Mouse (Mus musculus) hindbrain, embryonic 13.5 days (tissue): Measurements from ENCODE around the gene Cnih2. TPM values are rescaled to one million over a fixed set of nuclear protein-coding genes. Genes with fewer than 3 reads are reported as not detected.

Source experiments
- ATAC-seq: fragments of 200-750 bp; cut with Nextera tagmentation; 2 replicates; pipeline ENCODE4 v1.8.0; 2017; ENCODE audit warnings: moderate TSS enrichment; ENCODE audit not compliant: low FRiP score
- H3K27ac ChIP-seq: fragments of 300-500 bp; sonication (generic); 2 replicates; pipeline ENCODE4 v1.5.1; 2015; ENCODE audit warnings: inconsistent platforms, mild to moderate bottlenecking, moderate library complexity
- H3K27me3 ChIP-seq: fragments of 300-500 bp; sonication (generic); 2 replicates; pipeline ENCODE4 v1.6.1; 2015; ENCODE audit warnings: mild to moderate bottlenecking, inconsistent platforms
- H3K36me3 ChIP-seq: fragments of 300-500 bp; sonication (generic); 2 replicates; pipeline ENCODE4 v1.6.1; 2015; ENCODE audit warnings: mild to moderate bottlenecking, inconsistent platforms
- H3K4me1 ChIP-seq: fragments of 300-500 bp; sonication (generic); replicated peaks from 2 replicates; pipeline ENCODE4 v1.6.1; 2015; ENCODE audit warnings: inconsistent platforms
- H3K4me2 ChIP-seq: fragments of 300-500 bp; sonication (generic); 2 replicates; pipeline ENCODE4 v1.6.1; 2015; ENCODE audit warnings: inconsistent platforms, mild to moderate bottlenecking, moderate library complexity
- H3K4me3 ChIP-seq: fragments of 300-500 bp; sonication (generic); 2 replicates; pipeline ENCODE4 v1.5.1; 2015; ENCODE audit warnings: mild to moderate bottlenecking, inconsistent platforms
- H3K9ac ChIP-seq: fragments of 300-500 bp; sonication (generic); 2 replicates; pipeline ENCODE4 v1.6.1; 2015; ENCODE audit warnings: mild to moderate bottlenecking, inconsistent platforms
- H3K9me3 ChIP-seq: fragments of 300-500 bp; sonication (generic); 2 replicates; pipeline ENCODE4 v1.6.1; 2016; ENCODE audit warnings: inconsistent platforms
- WGBS: fragments of 180-500 bp; shearing (Covaris S2); methylation state at CpG from one replicate; pipeline ENCODE4 v1.1.7; 2015; 5-methylcytosine and 5-hydroxymethylcytosine counted together
- polyA plus RNA-seq: library from polyadenylated mRNA; unstranded; fragments of >200 nt; fragmentation: Nextera tagmentation; extraction: Ambion mirVana; gene quantifications from 2 replicates; pipeline ENCODE4 v1.2.1, GENCODE M21; 2015

Gene Cnih2
- polyA plus RNA-seq, 1 experiment from 2014 or later = 333 TPM

GRCm38 (mm10) chr19:5108702-5109101 is 10.4 kb upstream of the Cnih2 start:
- no peak overlapping the region for H3K4me3 ChIP-seq
- ATAC-seq = no peak
- no peaks in the 10 kb centered on the region for H3K27me3 ChIP-seq
- no peak overlapping the region for H3K9ac ChIP-seq
- WGBS = 70% methylated on average over 4 of the region's 4 CpGs
- H3K9me3 ChIP-seq = no peaks in the 10 kb centered on the region
- H3K4me2 ChIP-seq = no peak overlapping the region
- peaks cover 75% of the 10 kb centered on the region for H3K36me3 ChIP-seq
- H3K4me1 ChIP-seq = peaks cover 22% of the 10 kb centered on the region
- H3K27ac ChIP-seq = 0 out of 2 replicates have a peak overlapping the region, but pooled peaks have one; percentile 13

GRCm38 (mm10) chr19:5108271-5108575 is 9.9 kb upstream of the Cnih2 start:
- 0 out of 2 replicates have a peak, but pooled peaks have one; percentile 2 for ATAC-seq
- Histone ChIP-seq H3K4me2 (no peak overlapping the region), H3K4me1 (peaks cover 22% of the 10 kb centered on the region), H3K27me3 (no peaks in the 10 kb centered on the region), H3K36me3 (peaks cover 75% of the 10 kb centered on the region), H3K27ac (0 out of 2 replicates have a peak overlapping the region, but pooled peaks have one; percentile 13), H3K4me3 (no peak overlapping the region), H3K9ac (peak overlapping the region; percentile 46; the same call in 1 of the 2 replicates), H3K9me3 (no peaks in the 10 kb centered on the region)
- WGBS = 26% methylated on average over 5 of the region's 5 CpGs

- Histone ChIP-seq H3K9ac (0 out of 2 replicates have a peak overlapping the region, but pooled peaks have one; percentile 46), H3K4me2 (no peak overlapping the region), H3K4me3 (no peak overlapping the region), H3K4me1 (peaks cover 22% of the 10 kb centered on the region), H3K27ac (peak overlapping the region; percentile 30; the same call in 1 of the 2 replicates), H3K36me3 (peaks cover 75% of the 10 kb centered on the region), H3K9me3 (no peaks in the 10 kb centered on the region), H3K27me3 (no peaks in the 10 kb centered on the region)
- peak; percentile 33 for ATAC-seq
- WGBS = 74% methylated on average over 18 of the region's 18 CpGs
These were observed 9.4 kb upstream of the Cnih2 start for GRCm38 (mm10) chr19:5107556-5108270.

- WGBS = under 1% methylated on average over 46 of the region's 46 CpGs
- ATAC-seq = peak; percentile 95
- H3K9ac ChIP-seq = peak within 1 kb of the TSS; percentile 89
- peak within 1 kb of the TSS; percentile 97 for H3K27ac ChIP-seq
- H3K9me3 ChIP-seq = no peaks in the 10 kb centered on the region
- peaks cover 22% of the 10 kb centered on the region for H3K4me1 ChIP-seq
- H3K27me3 ChIP-seq = no peaks in the 10 kb centered on the region
- H3K4me2 ChIP-seq = peak within 1 kb of the TSS; percentile 94
- H3K36me3 ChIP-seq = peaks cover 75% of the 10 kb centered on the region
- peak within 1 kb of the TSS; percentile 70 for H3K4me3 ChIP-seq
These were observed 8.4 kb upstream of the Cnih2 start, which contains the start of gene Rab1b for GRCm38 (mm10) chr19:5106731-5107191. Rab1b (minus strand) TSS chr19:5107072.

GRCm38 (mm10) chr19:5106074-5106473 is 7.8 kb upstream of the Cnih2 start:
- WGBS = 24% methylated on average over 9 of the region's 9 CpGs
- Histone ChIP-seq H3K27me3 (no peaks in the 10 kb centered on the region), H3K4me1 (peaks cover 22% of the 10 kb centered on the region), H3K9me3 (no peaks in the 10 kb centered on the region), H3K9ac (peak overlapping the region; percentile 89), H3K27ac (peak overlapping the region; percentile 97), H3K4me3 (peak overlapping the region; percentile 70), H3K36me3 (peaks cover 75% of the 10 kb centered on the region), H3K4me2 (peak overlapping the region; percentile 94)
- no peak; the same call in 1 of the 2 replicates for ATAC-seq

- Histone ChIP-seq H3K27me3 (no peaks in the 10 kb centered on the region), H3K4me3 (peak overlapping the region; percentile 93), H3K4me2 (peak overlapping the region; percentile 87), H3K9ac (peak overlapping the region; percentile 100), H3K27ac (peak overlapping the region; percentile 97), H3K36me3 (peaks cover 47% of the 10 kb centered on the region), H3K4me1 (peaks cover 71% of the 10 kb centered on the region), H3K9me3 (no peaks in the 10 kb centered on the region)
- WGBS = 1% methylated on average over 31 of the region's 31 CpGs
- peak; percentile 8 for ATAC-seq
These were observed 579 bp downstream of the Cnih2 start for GRCm38 (mm10) chr19:5097521-5098362.

- 0% methylated on average over 9 of the region's 9 CpGs for WGBS
- Histone ChIP-seq H3K4me1 (peaks cover 78% of the 10 kb centered on the region), H3K4me2 (peak overlapping the region; percentile 87), H3K9me3 (no peaks in the 10 kb centered on the region), H3K36me3 (peaks cover 46% of the 10 kb centered on the region), H3K9ac (peak overlapping the region; percentile 100), H3K27ac (peak overlapping the region; percentile 97), H3K27me3 (no peaks in the 10 kb centered on the region), H3K4me3 (peak overlapping the region; percentile 93)
- no peak for ATAC-seq
These were observed 2.3 kb downstream of the Cnih2 start for GRCm38 (mm10) chr19:5095887-5096474.

GRCm38 (mm10) chr19:5094746-5095417 is 3.4 kb downstream of the Cnih2 start:
- Histone ChIP-seq H3K9me3 (no peaks in the 10 kb centered on the region), H3K27me3 (no peaks in the 10 kb centered on the region), H3K4me2 (peak overlapping the region; percentile 87), H3K9ac (peak overlapping the region; percentile 100), H3K4me3 (peak overlapping the region; percentile 93), H3K4me1 (peaks cover 71% of the 10 kb centered on the region), H3K36me3 (peaks cover 44% of the 10 kb centered on the region), H3K27ac (peak overlapping the region; percentile 97)
- WGBS = 31% methylated on average over 11 of the region's 11 CpGs
- ATAC-seq = no peak

GRCm38 (mm10) chr19:5094243-5094632 is 4.1 kb downstream of the Cnih2 start:
- H3K4me3 ChIP-seq = peak overlapping the region; percentile 93
- ATAC-seq = peak; percentile 60
- H3K4me1 ChIP-seq = peaks cover 71% of the 10 kb centered on the region
- H3K36me3 ChIP-seq = peaks cover 43% of the 10 kb centered on the region
- H3K27ac ChIP-seq = peak overlapping the region; percentile 97
- no peaks in the 10 kb centered on the region for H3K27me3 ChIP-seq
- H3K9me3 ChIP-seq = no peaks in the 10 kb centered on the region
- peak overlapping the region; percentile 100 for H3K9ac ChIP-seq
- peak overlapping the region; percentile 87 for H3K4me2 ChIP-seq
- WGBS = 0% methylated on average over 21 of the region's 21 CpGs

GRCm38 (mm10) chr19:5093481-5094242 is 4.7 kb downstream of the Cnih2 start:
- H3K4me1 ChIP-seq = peaks cover 71% of the 10 kb centered on the region
- H3K27me3 ChIP-seq = no peaks in the 10 kb centered on the region
- H3K9me3 ChIP-seq = no peaks in the 10 kb centered on the region
- peak overlapping the region; percentile 93 for H3K4me3 ChIP-seq
- H3K4me2 ChIP-seq = peak overlapping the region; percentile 87
- H3K36me3 ChIP-seq = peaks cover 42% of the 10 kb centered on the region
- H3K27ac ChIP-seq = peak overlapping the region; percentile 97
- 73% methylated on average over 12 of the region's 12 CpGs for WGBS
- ATAC-seq = no peak
- peak overlapping the region; percentile 62 for H3K9ac ChIP-seq

GRCm38 (mm10) chr19:5092083-5092482 is 6.2 kb downstream of the Cnih2 start:
- peaks cover 42% of the 10 kb centered on the region for H3K36me3 ChIP-seq
- H3K9me3 ChIP-seq = no peaks in the 10 kb centered on the region
- no peak for ATAC-seq
- no peaks in the 10 kb centered on the region for H3K27me3 ChIP-seq
- no peak overlapping the region for H3K4me2 ChIP-seq
- 90% methylated on average over 10 of the region's 10 CpGs for WGBS
- H3K27ac ChIP-seq = peak overlapping the region; percentile 52
- no peak overlapping the region for H3K9ac ChIP-seq
- peaks cover 72% of the 10 kb centered on the region for H3K4me1 ChIP-seq
- H3K4me3 ChIP-seq = no peak overlapping the region
